Mouse (Mus musculus) megakaryocyte, embryonic 14.5 days (primary cell): ENCODE results near the gene Slc44a5.

Experiments used
- FLI1 ChIP-seq: IDR thresholded peaks from 2 replicates; pipeline ENCODE4 v1.6.1; 2012; ENCODE audit warnings: low read length, inconsistent platforms, mixed read lengths
- GATA1 ChIP-seq: IDR thresholded peaks from 3 replicates; pipeline ENCODE4 v1.6.1; 2012; ENCODE audit warnings: mixed read lengths, low read length, inconsistent platforms, borderline replicate concordance

DNA sequence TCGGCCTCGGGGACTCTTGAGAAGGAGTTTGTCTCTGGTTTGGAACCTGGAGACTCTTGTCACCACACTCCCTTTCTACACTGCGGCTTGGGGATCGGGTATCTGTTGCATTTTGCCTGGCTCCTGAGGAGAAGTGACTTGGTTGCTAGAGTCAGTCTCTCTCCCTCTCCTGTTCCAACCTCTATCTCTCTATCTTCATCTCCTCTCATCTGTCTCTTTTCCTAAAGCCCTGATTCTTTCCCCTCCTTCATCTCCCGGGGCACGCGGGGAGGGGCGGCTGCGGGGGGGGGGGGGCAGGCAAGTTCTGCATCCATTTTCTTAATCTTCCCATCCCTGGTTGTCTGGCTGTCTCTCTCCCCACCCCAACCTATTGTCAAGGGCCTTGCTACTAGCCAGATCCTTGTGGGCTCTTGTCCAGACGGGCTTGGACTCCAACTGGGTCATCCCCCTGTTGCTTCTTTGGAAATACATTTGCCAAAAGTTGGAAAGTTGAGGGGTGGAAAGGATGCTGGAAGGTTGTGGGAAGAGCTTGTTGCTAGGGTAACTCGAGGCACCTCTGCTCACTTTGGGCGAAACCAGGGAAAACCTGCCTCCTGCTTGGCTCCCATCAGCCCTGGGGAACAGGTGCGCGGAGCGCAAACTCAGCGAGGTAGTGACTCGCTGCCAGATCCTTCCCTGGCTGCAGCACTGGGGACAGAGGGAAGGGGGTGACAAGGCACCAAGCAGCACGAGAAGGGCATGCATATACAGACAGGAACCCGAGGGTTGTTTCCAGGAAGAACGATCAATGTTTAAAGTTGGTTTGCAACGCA lies 919 bp downstream of the Slc44a5 start:
- TF ChIP-seq FLI1 (no peak), GATA1 (no peak)
